Mouse (Mus musculus): ENCODE data around the gene Tmpo. TPM values are rescaled to one million over a fixed set of nuclear protein-coding genes. Genes with fewer than 3 reads are reported as not detected.

The Tmpo gene
- polyA plus RNA-seq, 1 experiment from 2014 or later, result 162 TPM

DNA sequence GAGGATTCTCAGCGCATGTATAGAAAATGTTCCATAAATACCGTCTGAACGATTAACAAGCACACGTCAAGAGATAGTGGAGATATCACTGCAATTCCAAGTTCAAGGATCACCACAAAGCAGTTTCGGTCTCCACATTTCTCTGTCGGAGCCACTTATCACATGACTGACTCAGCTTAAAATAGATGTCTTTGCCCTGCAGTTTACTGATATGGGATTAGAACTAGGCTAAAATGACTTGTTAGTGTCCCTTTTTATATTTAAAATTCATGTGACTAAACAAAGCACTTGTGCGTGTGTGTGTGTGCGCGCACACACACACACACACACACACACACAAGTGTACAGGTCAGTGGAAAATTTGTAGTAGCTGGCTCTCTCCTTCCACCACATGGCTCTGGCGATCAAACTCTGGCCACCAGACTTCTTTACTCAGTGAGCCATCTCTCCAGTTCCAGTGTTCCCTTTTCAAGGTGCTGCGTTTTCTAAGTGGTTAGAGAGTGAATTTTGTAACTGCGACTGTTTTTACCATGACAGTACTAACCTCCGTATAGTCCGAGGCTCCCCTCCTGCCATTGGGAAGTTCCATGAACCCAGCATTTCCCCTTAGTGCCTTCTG lies 41.9 kb downstream of the Tmpo start:
- no peaks in the 10 kb centered on the region for H3K27me3 ChIP-seq (ENCODE audit: control insufficient read depth, insufficient read depth, low read length)
- no peak for ATAC-seq (ENCODE audit: low FRiP score, low TSS enrichment)
- 90% methylated on average over 14 of the region's 14 CpGs for WGBS

DNA sequence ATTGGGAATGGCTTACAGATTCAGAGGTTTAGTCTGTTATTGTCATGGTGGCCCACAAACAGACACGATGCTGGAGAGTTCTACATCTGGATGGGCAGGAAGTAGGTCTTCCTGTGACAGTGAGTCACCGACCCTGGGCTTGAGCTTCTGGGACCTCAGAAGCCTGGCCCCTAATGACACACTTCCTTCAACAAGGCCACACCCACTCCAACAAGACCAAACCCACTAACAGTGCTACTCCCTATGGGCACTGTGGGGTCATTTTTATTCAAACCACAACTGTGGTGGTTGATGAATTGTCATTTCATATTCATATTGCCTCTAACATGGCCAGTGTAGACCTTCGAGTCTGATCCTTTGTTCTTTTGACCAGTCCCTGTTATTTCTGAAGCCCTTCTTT lies 42.8 kb downstream of the Tmpo start:
- Histone ChIP-seq H3K9ac (replicated peaks; ENCODE audit: low read length) (no peak overlapping the region), H3K27me3 (ENCODE audit: control insufficient read depth, insufficient read depth, low read length) (no peaks in the 10 kb centered on the region), H3K36me3 (ENCODE audit: control insufficient read depth, insufficient read depth, low read length) (no peaks in the 10 kb centered on the region), H3K4me3 (replicated peaks; ENCODE audit: low read depth, low read length) (no peak overlapping the region), H3K4me1 (ENCODE audit: control insufficient read depth, insufficient read depth, low read length) (no peaks in the 10 kb centered on the region), H3K9me3 (ENCODE audit: control insufficient read depth, low read length) (no peaks in the 10 kb centered on the region), H3K4me2 (ENCODE audit: low read length) (no peak overlapping the region), H3K27ac (replicated peaks; ENCODE audit: low read depth, low read length) (no peak overlapping the region)
- WGBS, result 88% methylated on average over 3 of the region's 3 CpGs
- DNase-seq (no peak), ATAC-seq (ENCODE audit: low FRiP score, low TSS enrichment) (no peak)

More for the DNA sequence above, 41.9 kb downstream of the Tmpo start:
- Histone ChIP-seq H3K4me2 (ENCODE audit: low read length) (no peak overlapping the region), H3K4me1 (ENCODE audit: control insufficient read depth, insufficient read depth, low read length) (no peaks in the 10 kb centered on the region), H3K4me3 (replicated peaks; ENCODE audit: low read depth, low read length) (no peak overlapping the region), H3K27ac (replicated peaks; ENCODE audit: low read depth, low read length) (no peak overlapping the region), H3K9ac (replicated peaks; ENCODE audit: low read length) (no peak overlapping the region), H3K36me3 (ENCODE audit: control insufficient read depth, insufficient read depth, low read length) (no peaks in the 10 kb centered on the region), H3K9me3 (ENCODE audit: control insufficient read depth, low read length) (no peaks in the 10 kb centered on the region)
- DNase-seq, result no peak

DNA sequence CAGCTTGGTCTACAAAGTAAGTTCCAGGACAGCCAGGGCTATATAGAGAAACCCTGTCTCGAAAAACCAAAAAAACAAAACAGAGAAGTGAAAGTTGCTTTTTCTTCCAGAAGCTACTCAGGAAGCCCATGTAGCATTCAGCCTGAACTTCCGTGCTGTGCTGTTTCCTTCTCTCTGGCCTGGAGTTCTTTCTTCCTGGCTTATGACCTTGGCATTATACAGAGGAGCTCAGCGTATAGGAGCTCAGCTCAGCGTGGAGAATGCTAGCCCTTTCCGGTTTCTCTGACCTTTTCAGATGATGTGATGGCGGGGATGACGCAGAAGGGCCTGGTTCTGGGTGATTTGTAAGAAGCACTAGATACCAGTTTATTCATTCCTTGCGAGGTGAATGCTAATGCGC lies 43.7 kb downstream of the Tmpo start:
- 71% methylated on average over 9 of the region's 9 CpGs for WGBS
- Histone ChIP-seq H3K9ac (replicated peaks; ENCODE audit: low read length) (no peak overlapping the region), H3K27me3 (ENCODE audit: control insufficient read depth, insufficient read depth, low read length) (no peaks in the 10 kb centered on the region), H3K4me2 (ENCODE audit: low read length) (no peak overlapping the region), H3K4me1 (ENCODE audit: control insufficient read depth, insufficient read depth, low read length) (no peaks in the 10 kb centered on the region), H3K9me3 (ENCODE audit: control insufficient read depth, low read length) (no peaks in the 10 kb centered on the region), H3K36me3 (ENCODE audit: control insufficient read depth, insufficient read depth, low read length) (no peaks in the 10 kb centered on the region), H3K27ac (replicated peaks; ENCODE audit: low read depth, low read length) (no peak overlapping the region), H3K4me3 (replicated peaks; ENCODE audit: low read depth, low read length) (no peak overlapping the region)
- no peak for DNase-seq
- no peak for ATAC-seq (ENCODE audit: low FRiP score, low TSS enrichment)

DNA sequence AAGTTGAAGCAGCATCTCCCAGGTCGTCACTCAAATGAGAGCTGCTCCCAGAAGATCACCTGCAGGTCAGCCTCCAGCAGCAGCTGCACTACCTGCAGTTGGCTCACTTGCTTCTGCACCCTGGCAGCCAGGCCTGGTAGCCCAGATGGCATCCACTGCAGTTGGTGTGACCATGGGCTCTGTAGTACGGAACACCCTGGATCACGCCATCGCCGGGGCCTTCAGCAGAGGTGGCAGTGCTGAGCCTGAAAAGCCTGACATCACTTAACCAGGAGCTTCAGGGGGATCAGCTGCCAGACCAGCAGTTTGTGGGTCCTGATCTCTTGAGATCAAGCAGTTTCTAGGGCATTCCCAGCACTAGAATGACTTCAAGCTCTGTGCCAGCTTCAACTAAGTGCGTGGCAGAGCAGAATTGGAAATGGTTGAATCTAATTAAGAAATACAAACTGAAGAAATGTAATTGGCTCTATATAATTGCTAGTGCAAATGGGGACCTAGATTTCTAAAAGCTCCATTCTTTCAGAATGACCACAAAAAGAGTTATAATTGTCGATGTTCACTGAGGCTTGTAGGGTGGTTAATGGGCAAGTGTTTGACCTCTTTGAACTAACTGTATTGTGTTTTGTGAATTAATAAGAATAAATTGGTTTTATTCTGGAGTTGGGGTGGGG lies 45.7 kb downstream of the Tmpo start:
- ATAC-seq (ENCODE audit: low FRiP score, low TSS enrichment), result no peak
- Histone ChIP-seq H3K9me3 (ENCODE audit: control insufficient read depth, low read length) (no peaks in the 10 kb centered on the region), H3K4me1 (ENCODE audit: control insufficient read depth, insufficient read depth, low read length) (no peaks in the 10 kb centered on the region), H3K27me3 (ENCODE audit: control insufficient read depth, insufficient read depth, low read length) (no peaks in the 10 kb centered on the region), H3K4me3 (replicated peaks; ENCODE audit: low read depth, low read length) (no peak overlapping the region), H3K27ac (replicated peaks; ENCODE audit: low read depth, low read length) (no peak overlapping the region), H3K4me2 (ENCODE audit: low read length) (no peak overlapping the region), H3K9ac (replicated peaks; ENCODE audit: low read length) (no peak overlapping the region), H3K36me3 (ENCODE audit: control insufficient read depth, insufficient read depth, low read length) (no peaks in the 10 kb centered on the region)
- 84% methylated on average over 7 of the region's 7 CpGs for WGBS
- no peak for DNase-seq

DNA sequence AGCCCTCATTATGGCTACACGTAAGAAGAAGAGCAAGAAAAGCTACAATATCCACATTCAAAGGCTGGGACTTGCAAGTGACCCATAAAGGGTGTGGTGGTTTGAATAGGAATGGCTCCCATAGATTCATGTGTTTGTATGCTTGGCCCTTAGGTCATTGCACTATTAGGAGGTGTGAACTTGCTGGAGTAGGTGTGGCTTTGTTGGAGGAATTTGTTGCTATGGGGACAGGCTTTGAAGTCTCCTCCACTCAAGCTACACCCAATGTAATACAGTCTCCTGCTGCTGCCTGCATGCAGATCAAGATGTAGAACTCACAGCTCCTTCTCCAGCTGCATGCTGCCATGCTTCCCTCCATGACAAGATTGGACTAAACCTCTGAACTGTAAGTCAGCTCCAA lies 49.5 kb downstream of the Tmpo start:
- Histone ChIP-seq H3K4me3 (replicated peaks; ENCODE audit: low read depth, low read length) (no peak overlapping the region), H3K27me3 (ENCODE audit: control insufficient read depth, insufficient read depth, low read length) (no peaks in the 10 kb centered on the region), H3K4me1 (ENCODE audit: control insufficient read depth, insufficient read depth, low read length) (no peaks in the 10 kb centered on the region), H3K9ac (replicated peaks; ENCODE audit: low read length) (no peak overlapping the region), H3K9me3 (ENCODE audit: control insufficient read depth, low read length) (no peaks in the 10 kb centered on the region), H3K27ac (replicated peaks; ENCODE audit: low read depth, low read length) (no peak overlapping the region), H3K36me3 (ENCODE audit: control insufficient read depth, insufficient read depth, low read length) (no peaks in the 10 kb centered on the region), H3K4me2 (ENCODE audit: low read length) (no peak overlapping the region)
- DNase-seq, result no peak
- no peak for ATAC-seq (ENCODE audit: low FRiP score, low TSS enrichment)
- 75% methylated on average over 1 of the region's 1 CpGs for WGBS

DNA sequence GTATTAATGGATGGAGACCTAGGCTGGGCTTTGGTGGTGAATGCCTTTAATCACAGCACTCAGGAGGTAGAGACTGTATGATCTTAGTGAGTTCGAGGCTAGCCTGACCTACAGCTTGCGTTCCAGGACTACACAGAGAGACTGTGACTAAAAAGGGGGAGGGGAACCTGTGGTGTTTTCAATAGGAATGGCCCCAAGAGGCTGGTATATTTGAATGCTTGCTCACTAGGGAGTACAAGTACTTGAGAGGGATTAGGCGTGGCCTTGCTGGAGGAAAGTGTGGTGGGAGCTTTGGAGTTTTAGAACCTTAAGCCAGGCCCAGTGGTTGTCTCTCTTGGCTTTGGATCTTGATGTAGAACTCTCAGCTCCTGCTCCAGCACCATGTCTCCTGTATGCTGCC lies 50.3 kb downstream of the Tmpo start:
- Histone ChIP-seq H3K27me3 (ENCODE audit: control insufficient read depth, insufficient read depth, low read length) (no peaks in the 10 kb centered on the region), H3K4me1 (ENCODE audit: control insufficient read depth, insufficient read depth, low read length) (no peaks in the 10 kb centered on the region), H3K9ac (replicated peaks; ENCODE audit: low read length) (no peak overlapping the region), H3K27ac (replicated peaks; ENCODE audit: low read depth, low read length) (no peak overlapping the region), H3K9me3 (ENCODE audit: control insufficient read depth, low read length) (no peaks in the 10 kb centered on the region), H3K36me3 (ENCODE audit: control insufficient read depth, insufficient read depth, low read length) (no peaks in the 10 kb centered on the region), H3K4me3 (replicated peaks; ENCODE audit: low read depth, low read length) (no peak overlapping the region), H3K4me2 (ENCODE audit: low read length) (no peak overlapping the region)
- 75% methylated on average over 3 of the region's 3 CpGs for WGBS
- ATAC-seq (ENCODE audit: low FRiP score, low TSS enrichment) (no peak), DNase-seq (no peak)

DNA sequence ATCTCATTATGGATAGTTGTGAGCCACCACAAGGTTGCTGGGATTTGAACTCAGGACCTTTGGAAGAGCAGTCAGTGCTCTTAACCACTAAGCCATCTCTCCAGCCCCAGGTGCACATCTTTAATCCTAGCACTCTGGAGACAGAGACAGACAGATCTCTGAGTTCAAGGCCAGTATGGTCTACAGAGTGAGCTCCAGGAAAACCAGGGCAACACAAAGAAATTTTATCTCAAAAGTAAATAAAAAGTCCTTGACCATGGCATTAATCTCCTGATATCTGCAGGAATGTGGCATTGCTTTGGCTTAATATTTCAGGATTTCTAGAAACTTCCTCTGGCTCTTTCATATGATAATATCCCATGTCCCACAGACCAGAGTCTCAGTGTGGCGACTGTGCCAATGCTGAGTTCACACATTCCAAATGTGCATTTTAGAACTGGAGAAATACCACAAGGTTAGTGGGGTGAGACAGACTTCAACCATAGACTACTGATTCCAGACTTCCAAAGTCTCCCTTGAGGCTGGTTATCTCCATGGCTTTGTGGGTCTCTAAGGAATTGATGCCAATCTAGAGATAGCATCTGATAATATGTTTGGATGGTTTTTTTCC lies 52.5 kb downstream of the Tmpo start:
- Histone ChIP-seq H3K9me3 (ENCODE audit: control insufficient read depth, low read length) (no peaks in the 10 kb centered on the region), H3K36me3 (ENCODE audit: control insufficient read depth, insufficient read depth, low read length) (no peaks in the 10 kb centered on the region), H3K4me2 (ENCODE audit: low read length) (no peak overlapping the region), H3K4me3 (replicated peaks; ENCODE audit: low read depth, low read length) (no peak overlapping the region), H3K9ac (replicated peaks; ENCODE audit: low read length) (no peak overlapping the region), H3K4me1 (ENCODE audit: control insufficient read depth, insufficient read depth, low read length) (no peaks in the 10 kb centered on the region), H3K27ac (replicated peaks; ENCODE audit: low read depth, low read length) (no peak overlapping the region), H3K27me3 (ENCODE audit: control insufficient read depth, insufficient read depth, low read length) (no peaks in the 10 kb centered on the region)
- DNase-seq (no peak), ATAC-seq (ENCODE audit: low FRiP score, low TSS enrichment) (no peak)
- WGBS, result 74% methylated on average over 1 of the region's 1 CpGs

DNA sequence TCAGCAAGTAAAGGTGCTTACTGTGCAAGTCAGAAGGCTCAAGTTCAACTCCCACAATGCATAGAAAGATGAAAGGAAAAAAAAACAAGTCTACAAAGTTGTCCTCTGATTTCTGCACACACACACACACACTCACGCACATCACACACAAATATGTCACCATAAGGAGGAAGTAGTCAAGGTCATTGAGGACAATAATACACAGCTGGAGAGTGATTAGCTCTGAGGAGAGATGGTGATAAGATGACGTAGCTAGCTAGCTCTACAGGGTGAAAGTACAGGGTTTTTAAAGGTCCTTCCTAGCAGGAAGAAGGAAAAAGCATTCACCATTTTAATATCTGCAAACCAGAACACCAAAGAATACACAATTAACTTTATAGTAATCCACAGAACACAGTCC lies 53.7 kb downstream of the Tmpo start:
- Histone ChIP-seq H3K4me2 (ENCODE audit: low read length) (no peak overlapping the region), H3K9me3 (ENCODE audit: control insufficient read depth, low read length) (no peaks in the 10 kb centered on the region), H3K27ac (replicated peaks; ENCODE audit: low read depth, low read length) (no peak overlapping the region), H3K4me1 (ENCODE audit: control insufficient read depth, insufficient read depth, low read length) (peaks cover 5% of the 10 kb centered on the region), H3K9ac (replicated peaks; ENCODE audit: low read length) (no peak overlapping the region), H3K4me3 (replicated peaks; ENCODE audit: low read depth, low read length) (no peak overlapping the region), H3K27me3 (ENCODE audit: control insufficient read depth, insufficient read depth, low read length) (no peaks in the 10 kb centered on the region), H3K36me3 (ENCODE audit: control insufficient read depth, insufficient read depth, low read length) (no peaks in the 10 kb centered on the region)
- DNase-seq (no peak), ATAC-seq (ENCODE audit: low FRiP score, low TSS enrichment) (no peak)
- 88% methylated on average over 2 of the region's 2 CpGs for WGBS

Measured in midbrain, embryonic 14.5 days (tissue).